Mouse (Mus musculus) CH12.LX (cell line): ENCODE measurements around the gene Tbcb. TPM values are rescaled to one million over a fixed set of nuclear protein-coding genes. Genes with fewer than 3 reads are reported as not detected.

Experiments
- DNase-seq: peaks from one replicate; pipeline ENCODE4 v3.0.0-alpha.2; 2013; ENCODE audit errors: extremely low read depth
- H3K27ac ChIP-seq: 2 replicates; pipeline ENCODE4 v1.5.1; 2012; ENCODE audit warnings: low read depth, mild to moderate bottlenecking, control low read depth, moderate library complexity; ENCODE audit not compliant: insufficient read depth
- H3K27me3 ChIP-seq: replicated peaks from 2 replicates; pipeline ENCODE3; 2012; ENCODE audit warnings: inconsistent platforms
- H3K36me3 ChIP-seq, 2 experiments: replicated peaks in 1 of 2; 2 replicates each; pipeline versions ENCODE3 to v1.6.1; 2012; ENCODE audit warnings: inconsistent platforms in 1 of 2, low read length in 1 of 2, mild to moderate bottlenecking in 1 of 2, mixed read lengths in 1 of 2, moderate library complexity in 1 of 2; ENCODE audit not compliant: control insufficient read depth in 1 of 2, insufficient read depth in 1 of 2
- H3K4me1 ChIP-seq, 2 experiments: 2 replicates each; pipeline ENCODE4 v1.6.1; 2012; ENCODE audit warnings: inconsistent platforms in 1 of 2, moderate library complexity in 1 of 2; ENCODE audit not compliant: insufficient read depth in 2 of 2, control insufficient read depth in 1 of 2
- H3K4me2 ChIP-seq: 2 replicates; pipeline ENCODE4 v1.6.1; 2012; ENCODE audit warnings: low read depth, mild to moderate bottlenecking, control low read depth; ENCODE audit not compliant: poor library complexity, insufficient read depth, severe bottlenecking
- H3K4me3 ChIP-seq, 3 experiments: fragments of 150-350 bp in 1 of 3; sonication (generic) in 1 of 3; replicated peaks in 1 of 3; 2 replicates each; pipeline versions ENCODE3 to v1.5.1; 2011 to 2012; ENCODE audit warnings: low read depth in 2 of 3, low read length in 2 of 3, mild to moderate bottlenecking in 2 of 3, moderate library complexity in 2 of 3, control low read depth in 1 of 3, improper control_type of control experiment in 1 of 3, inconsistent platforms in 1 of 3, mixed read lengths in 1 of 3; ENCODE audit not compliant: poor library complexity in 1 of 3
- H3K79me2 ChIP-seq: replicated peaks from 2 replicates; pipeline ENCODE4 v1.6.1; 2012; ENCODE audit warnings: mild to moderate bottlenecking, moderate library complexity; ENCODE audit not compliant: control insufficient read depth, poor library complexity, insufficient read depth, severe bottlenecking; ENCODE audit errors: extremely low read depth
- H3K9ac ChIP-seq: 2 replicates; pipeline ENCODE4 v1.6.1; 2012; ENCODE audit warnings: low read depth, mild to moderate bottlenecking, control low read depth, moderate library complexity; ENCODE audit not compliant: insufficient read depth
- H3K9me3 ChIP-seq: replicated peaks from 2 replicates; pipeline ENCODE3; 2012; ENCODE audit warnings: low read length, inconsistent platforms, mixed read lengths
- BHLHE40 ChIP-seq: IDR thresholded peaks from 2 replicates; pipeline ENCODE4 v1.6.1; 2011; ENCODE audit warnings: mild to moderate bottlenecking, low read depth, low read length, improper control_type of control experiment
- CHD1 ChIP-seq: IDR thresholded peaks from 2 replicates; pipeline ENCODE4 v1.6.1; 2012; ENCODE audit warnings: low read depth, low read length, improper control_type of control experiment, inconsistent platforms
- CHD2 ChIP-seq: IDR thresholded peaks from 2 replicates; pipeline ENCODE4 v1.6.1; 2011; ENCODE audit warnings: low read length, improper control_type of control experiment
- CTCF ChIP-seq, 2 experiments: IDR thresholded peaks in 1 of 2; conservative IDR thresholded peaks in 1 of 2; 2 replicates each; pipeline ENCODE4 v1.5.1; 2011 to 2012; ENCODE audit warnings: low read depth in 2 of 2, low read length in 2 of 2, improper control_type of control experiment in 1 of 2, inconsistent platforms in 1 of 2, mild to moderate bottlenecking in 1 of 2, moderate library complexity in 1 of 2
- E2F4 ChIP-seq: IDR thresholded peaks from 2 replicates; pipeline ENCODE4 v1.6.1; 2011; ENCODE audit warnings: low read depth, low read length, improper control_type of control experiment; ENCODE audit not compliant: insufficient replicate concordance
- ELF1 ChIP-seq: IDR thresholded peaks from 2 replicates; pipeline ENCODE4 v1.6.1; 2014; ENCODE audit warnings: low read depth, mild to moderate bottlenecking, inconsistent platforms, low read length, improper control_type of control experiment
- EP300 ChIP-seq: IDR thresholded peaks from 2 replicates; pipeline ENCODE4 v1.6.1; 2011; ENCODE audit warnings: low read length, improper control_type of control experiment
- GABPA ChIP-seq: IDR thresholded peaks from 2 replicates; pipeline ENCODE4 v1.6.1; 2012; ENCODE audit warnings: low read depth, low read length, improper control_type of control experiment, inconsistent platforms; ENCODE audit not compliant: insufficient replicate concordance
- HCFC1 ChIP-seq: IDR thresholded peaks from 2 replicates; pipeline ENCODE4 v1.6.1; 2012; ENCODE audit warnings: low read depth, mild to moderate bottlenecking, inconsistent platforms, low read length, improper control_type of control experiment
- IRF4 ChIP-seq: IDR thresholded peaks from 2 replicates; pipeline ENCODE4 v1.6.1; 2014; ENCODE audit warnings: low read depth, mild to moderate bottlenecking, inconsistent platforms, low read length, improper control_type of control experiment
- JUN ChIP-seq: IDR thresholded peaks from 2 replicates; pipeline ENCODE4 v1.6.1; 2011; ENCODE audit warnings: low read depth, mild to moderate bottlenecking, low read length, improper control_type of control experiment, moderate library complexity; ENCODE audit not compliant: insufficient read depth
- KAT2A ChIP-seq: IDR thresholded peaks from 2 replicates; pipeline ENCODE4 v1.6.1; 2012; ENCODE audit warnings: low read length, improper control_type of control experiment, inconsistent platforms; ENCODE audit not compliant: insufficient replicate concordance
- MAFK ChIP-seq: IDR thresholded peaks from 2 replicates; pipeline ENCODE4 v1.6.1; 2011; ENCODE audit warnings: low read length, improper control_type of control experiment; ENCODE audit not compliant: insufficient replicate concordance
- MAX ChIP-seq: IDR thresholded peaks from 2 replicates; pipeline ENCODE4 v1.6.1; 2011; ENCODE audit warnings: low read length, improper control_type of control experiment
- MAZ ChIP-seq: IDR thresholded peaks from 2 replicates; pipeline ENCODE4 v1.6.1; 2012; ENCODE audit warnings: low read depth, mild to moderate bottlenecking, inconsistent platforms, low read length, improper control_type of control experiment, moderate library complexity
- MEF2A ChIP-seq: IDR thresholded peaks from 2 replicates; pipeline ENCODE4 v1.6.1; 2014; ENCODE audit warnings: low read depth, mild to moderate bottlenecking, inconsistent platforms, low read length, improper control_type of control experiment, borderline replicate concordance
- MXI1 ChIP-seq: IDR thresholded peaks from 2 replicates; pipeline ENCODE4 v1.6.1; 2011; ENCODE audit warnings: mild to moderate bottlenecking, low read depth, low read length, improper control_type of control experiment
- MYC ChIP-seq: IDR thresholded peaks from 2 replicates; pipeline ENCODE4 v1.6.1; 2011; ENCODE audit warnings: low read depth, mild to moderate bottlenecking, improper control_type of control experiment, low read length
- NRF1 ChIP-seq: IDR thresholded peaks from 2 replicates; pipeline ENCODE4 v1.6.1; 2014; ENCODE audit warnings: low read depth, mild to moderate bottlenecking, inconsistent platforms, low read length, improper control_type of control experiment, moderate library complexity
- POLR2A ChIP-seq: IDR thresholded peaks from 2 replicates; pipeline ENCODE4 v1.6.1; 2011; ENCODE audit warnings: low read depth, mild to moderate bottlenecking, improper control_type of control experiment, low read length
- POLR2AphosphoS2 ChIP-seq: IDR thresholded peaks from 2 replicates; pipeline ENCODE4 v1.6.1; 2011; ENCODE audit warnings: low read depth, low read length, improper control_type of control experiment
- RAD21 ChIP-seq: IDR thresholded peaks from 2 replicates; pipeline ENCODE4 v1.6.1; 2011; ENCODE audit warnings: low read depth, mild to moderate bottlenecking, low read length, improper control_type of control experiment, moderate library complexity
- RCOR1 ChIP-seq: conservative IDR thresholded peaks from 2 replicates; pipeline ENCODE4 v1.6.1; 2012; ENCODE audit warnings: low read depth, mild to moderate bottlenecking, inconsistent platforms, low read length, improper control_type of control experiment
- SIN3A ChIP-seq: IDR thresholded peaks from 2 replicates; pipeline ENCODE4 v1.6.1; 2012; ENCODE audit warnings: low read length, improper control_type of control experiment, inconsistent platforms
- TBP ChIP-seq: conservative IDR thresholded peaks from 2 replicates; pipeline ENCODE4 v1.6.1; 2011; ENCODE audit warnings: low read depth, low read length, improper control_type of control experiment
- TCF12 ChIP-seq: IDR thresholded peaks from 2 replicates; pipeline ENCODE4 v1.6.1; 2014; ENCODE audit warnings: low read depth, mild to moderate bottlenecking, inconsistent platforms, low read length, improper control_type of control experiment
- UBTF ChIP-seq: IDR thresholded peaks from 2 replicates; pipeline ENCODE4 v1.6.1; 2012; ENCODE audit warnings: low read depth, mild to moderate bottlenecking, inconsistent platforms, low read length, improper control_type of control experiment, moderate library complexity
- USF1 ChIP-seq: IDR thresholded peaks from 2 replicates; pipeline ENCODE4 v1.6.1; 2014; ENCODE audit warnings: low read depth, mild to moderate bottlenecking, inconsistent platforms, low read length, improper control_type of control experiment
- USF2 ChIP-seq: conservative IDR thresholded peaks from 2 replicates; pipeline ENCODE4 v1.6.1; 2011; ENCODE audit warnings: low read depth, low read length, improper control_type of control experiment
- ZKSCAN1 ChIP-seq: IDR thresholded peaks from 2 replicates; pipeline ENCODE4 v1.6.1; 2012; ENCODE audit warnings: low read depth, inconsistent platforms, low read length, improper control_type of control experiment, borderline replicate concordance
- dilution Hi-C: fragments of 300-500 bp; cut with MboI; formaldehyde crosslinking; loops from 2 replicates; pipeline ENCODE4 v1.14.3; 2020; ENCODE audit warnings: low sequenced_read_pairs; ENCODE audit not compliant: extremely low pct_unique_long_range_greater_than_20kb, extremely low pct_ligation_motif_present
- in situ Hi-C: fragments of 300-500 bp; cut with MboI; formaldehyde crosslinking; loops from 3 replicates; pipeline ENCODE4 v1.14.3; 2019; ENCODE audit warnings: low sequenced_read_pairs, low pct_ligation_motif_present, low pct_unique_long_range_greater_than_20kb, mixed read lengths
- polyA plus RNA-seq: library from polyadenylated mRNA; unstranded; fragments of >175 nt; gene quantifications from 2 replicates; pipeline ENCODE4 v1.2.1, GENCODE M21; 2012; ENCODE audit warnings: low read depth; ENCODE audit not compliant: insufficient read length
- total RNA-seq, 2 experiments: library from RNA; depleted of rRNA; stranded (reverse); fragments of 300-350 nt in 1 of 2; fragments of >200 nt in 1 of 2; gene quantifications; 2 replicates each; pipeline ENCODE4 v1.2.3; 2012 to 2014

The Tbcb gene
- total and polyA plus RNA-seq, 3 experiments = 57.7 to 89.6 (median 79.9) TPM

DNA sequence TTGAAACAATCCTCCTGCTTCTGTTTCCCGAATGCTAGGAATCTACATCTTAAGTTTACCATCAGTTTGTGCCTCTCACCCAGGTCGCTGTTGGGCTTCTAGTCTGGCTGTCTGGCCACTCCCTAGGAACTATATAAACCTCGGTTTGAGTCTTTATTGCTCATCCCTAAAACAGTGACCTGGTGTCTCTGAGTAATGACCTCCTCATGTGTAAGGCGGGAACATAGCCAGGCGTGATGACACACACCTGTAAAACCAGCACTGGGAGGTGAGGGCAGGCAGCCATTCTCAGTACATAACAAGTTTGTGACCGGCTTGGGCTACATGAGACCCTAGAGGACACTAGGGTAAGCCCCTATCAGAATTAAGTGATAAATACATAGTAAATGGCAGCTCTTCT, 36.6 kb downstream of the Tbcb start:
- H3K79me2 ChIP-seq = peaks cover 14% of the 10 kb centered on the region
- peaks cover 0 to 24% of the 10 kb centered on the region in 2 experiments; a peak in 2 of 4 replicates for H3K4me1 ChIP-seq
- no peaks in the 10 kb centered on the region for H3K27me3 ChIP-seq
- H3K27ac ChIP-seq = no peak overlapping the region
- TF ChIP-seq MAX (no peak), MYC (no peak), BHLHE40 (no peak), GABPA (no peak), RAD21 (no peak), ZKSCAN1 (no peak), TBP (no peak), POLR2AphosphoS2 (no peak), USF2 (no peak), ELF1 (no peak), UBTF (no peak), MXI1 (no peak), CHD1 (no peak), RCOR1 (no peak), MAZ (no peak), E2F4 (no peak), EP300 (no peak), SIN3A (no peak), TCF12 (no peak), CHD2 (no peak)
- H3K9ac ChIP-seq = no peak overlapping the region
- peaks cover 19 to 28% of the 10 kb centered on the region in 2 experiments for H3K36me3 ChIP-seq
- DNase-seq = no peak
- in situ Hi-C loops = no loop called here
- H3K4me3 ChIP-seq = peak overlapping the region in 2 of 3 experiments; percentile 1 to 84
- H3K9me3 ChIP-seq = no peaks in the 10 kb centered on the region
- H3K4me2 ChIP-seq = 0 out of 2 replicates have a peak overlapping the region, but pooled peaks have one; percentile 3
- dilution Hi-C loops = no loop called here

- dilution Hi-C loops (no loop called here), in situ Hi-C loops (no loop called here)
- Histone ChIP-seq H3K9ac (peak overlapping the region; percentile 95), H3K27me3 (no peaks in the 10 kb centered on the region), H3K27ac (peak overlapping the region; percentile 86; the same call in 1 of the 2 replicates), H3K4me3 (peak overlapping the region; percentile 76 to 92 (median 84)), H3K9me3 (no peaks in the 10 kb centered on the region), H3K36me3 (peaks cover 23 to 34% of the 10 kb centered on the region in 2 experiments), H3K4me2 (0 out of 2 replicates have a peak overlapping the region, but pooled peaks have one; percentile 9), H3K79me2 (peaks cover 14% of the 10 kb centered on the region), H3K4me1 (peaks cover 0 to 24% of the 10 kb centered on the region in 2 experiments; a peak in 2 of 4 replicates)
- peak; percentile 96 for DNase-seq
- TF ChIP-seq MYC (no peak), USF2 (no peak), MEF2A (peak; percentile 74; the same call in 1 of the 2 replicates), USF1 (no peak), HCFC1 (peak; percentile 73), E2F4 (no peak), POLR2AphosphoS2 (no peak), BHLHE40 (no peak), KAT2A (0 out of 2 replicates have a peak, but pooled peaks have one; percentile 22), GABPA (no peak), IRF4 (no peak; the same call in 1 of the 2 replicates), MAFK (no peak), CTCF (conservative IDR thresholded peaks at IDR 0.05 in 1 of 2, IDR thresholded peaks at IDR 0.05 in 1 of 2; ENCODE audit: low read depth in 2 of 2, low read length in 2 of 2) (no peak), JUN (no peak), ZKSCAN1 (no peak), TCF12 (peak; percentile 70), EP300 (no peak), SIN3A (peak; percentile 88), POLR2A (peak; percentile 75), NRF1 (peak; percentile 95), TBP (no peak), RAD21 (no peak), MAZ (peak; percentile 87), CHD1 (no peak), MXI1 (0 out of 2 replicates have a peak, but pooled peaks have one; percentile 30), ELF1 (peak; percentile 62; the same call in 1 of the 2 replicates)
Observed at GRCm38 (mm10) chr7:30194884-30195283, 37.2 kb downstream of the Tbcb start.
